Mouse (Mus musculus) lung, postnatal 0 days (tissue): ENCODE results near the gene Ap5z1.

Experiments
- CTCF ChIP-seq: IDR thresholded peaks from 2 replicates; pipeline ENCODE4 v1.5.1; 2016; ENCODE audit warnings: antibody characterized with exemption, mild to moderate bottlenecking
- EP300 ChIP-seq: IDR thresholded peaks from 2 replicates; pipeline ENCODE4 v1.6.1; 2016; ENCODE audit warnings: antibody characterized with exemption, mild to moderate bottlenecking, control low read depth

DNA sequence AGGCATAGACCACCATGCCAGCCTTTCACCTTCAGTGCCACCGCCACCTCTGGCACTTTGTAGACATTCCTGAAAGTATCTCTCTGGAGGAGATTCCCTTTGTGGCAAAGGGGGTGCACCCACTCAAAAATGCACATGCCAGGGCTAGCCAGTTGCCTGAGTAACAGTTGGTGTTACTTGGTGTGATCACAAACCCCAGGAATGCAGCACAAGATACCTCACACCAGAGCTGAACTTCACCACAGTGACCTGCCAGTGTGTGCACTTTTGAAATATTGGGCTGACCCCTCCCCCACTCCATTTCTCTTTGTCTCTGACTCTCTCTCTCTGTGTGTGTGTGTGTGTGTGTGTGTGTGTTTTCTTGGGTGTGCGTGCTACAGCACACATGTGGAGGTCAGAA is 37.3 kb upstream of the Ap5z1 start:
- TF ChIP-seq CTCF (no peak), EP300 (no peak)
